Mouse (Mus musculus) forebrain, embryonic 13.5 days (tissue): ENCODE measurements around the gene Tedc1. TPM values are rescaled to one million over a fixed set of nuclear protein-coding genes. Genes with fewer than 3 reads are reported as not detected.
"Not testable (repeated sequence)": the region's sequence is repeated elsewhere in the genome, so short reads cannot be mapped to it uniquely, and the experiment has no call there.

Experiments
- ATAC-seq: fragments of 200-750 bp; cut with Nextera tagmentation; 2 replicates; pipeline ENCODE4 v1.8.0; 2017
- H3K27ac ChIP-seq: fragments of 300-500 bp; sonication (generic); 2 replicates; pipeline ENCODE4 v1.5.1; 2015; ENCODE audit warnings: inconsistent platforms, mild to moderate bottlenecking, moderate library complexity
- H3K27me3 ChIP-seq: fragments of 300-500 bp; sonication (generic); 2 replicates; pipeline ENCODE4 v1.6.1; 2015; ENCODE audit warnings: mild to moderate bottlenecking, inconsistent platforms
- H3K36me3 ChIP-seq: fragments of 300-500 bp; sonication (generic); 2 replicates; pipeline ENCODE4 v1.6.1; 2015; ENCODE audit warnings: mild to moderate bottlenecking, inconsistent platforms; ENCODE audit not compliant: poor library complexity, severe bottlenecking
- H3K4me1 ChIP-seq: fragments of 300-500 bp; sonication (generic); 2 replicates; pipeline ENCODE4 v1.6.1; 2015; ENCODE audit warnings: inconsistent platforms
- H3K4me2 ChIP-seq: fragments of 300-500 bp; sonication (generic); 2 replicates; pipeline ENCODE4 v1.6.1; 2015; ENCODE audit warnings: inconsistent platforms, mild to moderate bottlenecking, moderate library complexity
- H3K4me3 ChIP-seq: fragments of 300-500 bp; sonication (generic); 2 replicates; pipeline ENCODE4 v1.5.1; 2015; ENCODE audit warnings: mild to moderate bottlenecking, inconsistent platforms
- H3K9ac ChIP-seq: fragments of 300-500 bp; sonication (generic); 2 replicates; pipeline ENCODE4 v1.6.1; 2015; ENCODE audit warnings: mild to moderate bottlenecking, inconsistent platforms
- H3K9me3 ChIP-seq: fragments of 300-500 bp; sonication (generic); replicated peaks from 2 replicates; pipeline ENCODE4 v1.6.1; 2016; ENCODE audit warnings: inconsistent platforms
- WGBS: fragments of 180-500 bp; shearing (Covaris S2); methylation state at CpG from one replicate; pipeline ENCODE4 v1.1.7; 2015; 5-methylcytosine and 5-hydroxymethylcytosine counted together
- polyA plus RNA-seq: library from polyadenylated mRNA; unstranded; fragments of >200 nt; fragmentation: Nextera tagmentation; extraction: Ambion mirVana; gene quantifications from 2 replicates; pipeline ENCODE4 v1.2.1, GENCODE M21; 2015

Tedc1 gene
- polyA plus RNA-seq, 1 experiment from 2014 or later: 32.2 TPM

GRCm38 (mm10) chr12:113193423-113193822 lies 37.2 kb downstream of the Tedc1 start:
- no peak for ATAC-seq
- H3K4me1 ChIP-seq: no peaks in the 10 kb centered on the region
- H3K4me2 ChIP-seq: no peak overlapping the region
- H3K9ac ChIP-seq: no peak overlapping the region
- WGBS: 79% methylated on average over 2 of the region's 2 CpGs
- H3K4me3 ChIP-seq: no peak overlapping the region
- H3K36me3 ChIP-seq: peaks cover 57% of the 10 kb centered on the region
- no peak overlapping the region for H3K27ac ChIP-seq
- peaks cover 11% of the 10 kb centered on the region for H3K9me3 ChIP-seq
- no peaks in the 10 kb centered on the region for H3K27me3 ChIP-seq

GRCm38 (mm10) chr12:113199132-113199531 lies 42.9 kb downstream of the Tedc1 start:
- H3K4me3 ChIP-seq, H3K9ac ChIP-seq, H3K27me3 ChIP-seq, H3K27ac ChIP-seq, H3K4me1 ChIP-seq, ATAC-seq, H3K36me3 ChIP-seq, H3K4me2 ChIP-seq, H3K9me3 ChIP-seq: not testable (repeated sequence)
- WGBS: 94% methylated on average over 3 of the region's 6 CpGs

- H3K4me2 ChIP-seq: no peak overlapping the region
- 91% methylated on average over 4 of the region's 4 CpGs for WGBS
- no peak for ATAC-seq
Measured at GRCm38 (mm10) chr12:113201301-113201700, 45.1 kb downstream of the Tedc1 start.

GRCm38 (mm10) chr12:113202008-113202407 lies 45.8 kb downstream of the Tedc1 start:
- no peak overlapping the region for H3K4me3 ChIP-seq
- no peak overlapping the region for H3K9ac ChIP-seq
- ATAC-seq: no peak
- H3K27me3 ChIP-seq: no peaks in the 10 kb centered on the region
- H3K36me3 ChIP-seq: no peaks in the 10 kb centered on the region
- H3K27ac ChIP-seq: no peak overlapping the region
- H3K9me3 ChIP-seq: peaks cover 2% of the 10 kb centered on the region
- no peak overlapping the region for H3K4me2 ChIP-seq
- H3K4me1 ChIP-seq: no peaks in the 10 kb centered on the region

More at GRCm38 (mm10) chr12:113201301-113201700, 45.1 kb downstream of the Tedc1 start:
- no peak overlapping the region for H3K4me3 ChIP-seq
- H3K9ac ChIP-seq: no peak overlapping the region
- H3K27me3 ChIP-seq: no peaks in the 10 kb centered on the region
- no peaks in the 10 kb centered on the region for H3K36me3 ChIP-seq
- H3K27ac ChIP-seq: no peak overlapping the region
- peaks cover 2% of the 10 kb centered on the region for H3K9me3 ChIP-seq
- H3K4me1 ChIP-seq: no peaks in the 10 kb centered on the region

- WGBS: 78% methylated on average over 7 of the region's 7 CpGs
- H3K36me3 ChIP-seq: no peaks in the 10 kb centered on the region
- no peak for ATAC-seq
Measured at GRCm38 (mm10) chr12:113203522-113203921, 47.3 kb downstream of the Tedc1 start.

GRCm38 (mm10) chr12:113205251-113205942 lies 49.2 kb downstream of the Tedc1 start:
- H3K27ac ChIP-seq: no peak overlapping the region
- no peaks in the 10 kb centered on the region for H3K27me3 ChIP-seq
- H3K4me2 ChIP-seq: no peak overlapping the region
- H3K9me3 ChIP-seq: peaks cover 2% of the 10 kb centered on the region
- no peak overlapping the region for H3K4me3 ChIP-seq
- WGBS: 90% methylated on average over 7 of the region's 7 CpGs
- ATAC-seq: no peak
- no peak overlapping the region for H3K9ac ChIP-seq
- H3K4me1 ChIP-seq: no peaks in the 10 kb centered on the region
- no peaks in the 10 kb centered on the region for H3K36me3 ChIP-seq

More at GRCm38 (mm10) chr12:113203522-113203921, 47.3 kb downstream of the Tedc1 start:
- Histone ChIP-seq H3K4me3 (no peak overlapping the region), H3K4me1 (no peaks in the 10 kb centered on the region), H3K27ac (no peak overlapping the region), H3K4me2 (no peak overlapping the region), H3K9me3 (peaks cover 2% of the 10 kb centered on the region), H3K9ac (no peak overlapping the region), H3K27me3 (no peaks in the 10 kb centered on the region)

GRCm38 (mm10) chr12:113207737-113208136 lies 51.5 kb downstream of the Tedc1 start:
- Histone ChIP-seq H3K4me1 (no peaks in the 10 kb centered on the region), H3K9ac (no peak overlapping the region), H3K27ac (no peak overlapping the region), H3K27me3 (no peaks in the 10 kb centered on the region), H3K9me3 (no peaks in the 10 kb centered on the region; the same call in 1 of the 2 replicates), H3K4me3 (no peak overlapping the region), H3K36me3 (no peaks in the 10 kb centered on the region), H3K4me2 (no peak overlapping the region)
- WGBS: 84% methylated on average over 6 of the region's 6 CpGs
- no peak for ATAC-seq

- H3K4me1 ChIP-seq: no peaks in the 10 kb centered on the region
- H3K27ac ChIP-seq: no peak overlapping the region
- no peaks in the 10 kb centered on the region for H3K36me3 ChIP-seq
- no peak overlapping the region for H3K9ac ChIP-seq
- WGBS: 90% methylated on average over 17 of the region's 17 CpGs
- H3K4me3 ChIP-seq: no peak overlapping the region
- ATAC-seq: no peak
- H3K9me3 ChIP-seq: no peaks in the 10 kb centered on the region; the same call in 1 of the 2 replicates
- H3K4me2 ChIP-seq: no peak overlapping the region
- no peaks in the 10 kb centered on the region for H3K27me3 ChIP-seq
Measured at GRCm38 (mm10) chr12:113210586-113211378, 54.6 kb downstream of the Tedc1 start.

GRCm38 (mm10) chr12:113211772-113212171 lies 55.6 kb downstream of the Tedc1 start:
- Histone ChIP-seq H3K27me3 (no peaks in the 10 kb centered on the region), H3K9ac (no peak overlapping the region), H3K4me3 (no peak overlapping the region), H3K36me3 (no peaks in the 10 kb centered on the region), H3K4me2 (no peak overlapping the region), H3K4me1 (no peaks in the 10 kb centered on the region), H3K27ac (no peak overlapping the region), H3K9me3 (no peaks in the 10 kb centered on the region; the same call in 1 of the 2 replicates)
- WGBS: 89% methylated on average over 5 of the region's 5 CpGs
- ATAC-seq: no peak

- no peak overlapping the region for H3K27ac ChIP-seq
- H3K9ac ChIP-seq: no peak overlapping the region
- no peaks in the 10 kb centered on the region for H3K9me3 ChIP-seq
- 83% methylated on average over 10 of the region's 10 CpGs for WGBS
- no peaks in the 10 kb centered on the region for H3K27me3 ChIP-seq
- H3K4me1 ChIP-seq: no peaks in the 10 kb centered on the region
- no peak for ATAC-seq
- H3K4me2 ChIP-seq: no peak overlapping the region
- H3K36me3 ChIP-seq: no peaks in the 10 kb centered on the region
- H3K4me3 ChIP-seq: no peak overlapping the region
Measured at GRCm38 (mm10) chr12:113212326-113212924, 56.2 kb downstream of the Tedc1 start.

- Histone ChIP-seq H3K9me3 (no peaks in the 10 kb centered on the region), H3K4me3 (no peak overlapping the region), H3K36me3 (no peaks in the 10 kb centered on the region), H3K4me2 (no peak overlapping the region), H3K4me1 (no peaks in the 10 kb centered on the region), H3K9ac (no peak overlapping the region), H3K27me3 (no peaks in the 10 kb centered on the region), H3K27ac (no peak overlapping the region)
- ATAC-seq: no peak
- 78% methylated on average over 2 of the region's 2 CpGs for WGBS
Measured at GRCm38 (mm10) chr12:113213226-113213625, 57.0 kb downstream of the Tedc1 start.

GRCm38 (mm10) chr12:113214072-113214808 lies 58.0 kb downstream of the Tedc1 start:
- H3K9ac ChIP-seq: no peak overlapping the region
- 87% methylated on average over 25 of the region's 25 CpGs for WGBS
- no peaks in the 10 kb centered on the region for H3K27me3 ChIP-seq
- no peaks in the 10 kb centered on the region for H3K36me3 ChIP-seq
- H3K4me2 ChIP-seq: no peak overlapping the region
- H3K4me3 ChIP-seq: no peak overlapping the region
- ATAC-seq: no peak
- H3K27ac ChIP-seq: no peak overlapping the region
- no peaks in the 10 kb centered on the region for H3K9me3 ChIP-seq
- H3K4me1 ChIP-seq: no peaks in the 10 kb centered on the region
